In genomic region chr7:90319446-90319845, GRCm38 (mm10) we compare ENCODE assay signal across 21 mouse cellular contexts. TPM values are rescaled to one million over a fixed set of nuclear protein-coding genes. Genes with fewer than 3 reads are reported as not detected.
"Had no signal": no experiment of that assay in that cellular context is flagged by ENCODE, and none has a peak within 500 bp of the region (broad histone marks: within the 10 kb centered on the region; RNA-seq: fewer than 3 reads in every experiment).

No protein-coding gene starts in this region.

- H3K36me3 ChIP-seq: liver, embryonic 13.5 days; liver, embryonic 15.5 days; lung, embryonic 15.5 days; neural tube, embryonic 12.5 days; stomach, embryonic 15.5 days had no signal

- H3K27me3 ChIP-seq: liver, embryonic 13.5 days; liver, embryonic 15.5 days; lung, embryonic 15.5 days; neural tube, embryonic 12.5 days; stomach, embryonic 15.5 days had no signal

- H3K4me3 ChIP-seq: liver, embryonic 13.5 days; liver, embryonic 15.5 days; lung, embryonic 15.5 days; megakaryocyte, embryonic 14.5 days; neural tube, embryonic 12.5 days; stomach, embryonic 15.5 days had no signal

- H3K4me1 ChIP-seq: liver, embryonic 13.5 days; liver, embryonic 15.5 days; lung, embryonic 15.5 days; neural tube, embryonic 12.5 days; stomach, embryonic 15.5 days had no signal

- H3K4me2 ChIP-seq: liver, embryonic 11.5 days; liver, embryonic 13.5 days; liver, embryonic 15.5 days; lung, embryonic 15.5 days; neural tube, embryonic 12.5 days; stomach, embryonic 15.5 days had no signal

- H3K9me3 ChIP-seq: liver, embryonic 13.5 days; liver, embryonic 15.5 days; lung, embryonic 15.5 days; megakaryocyte, embryonic 14.5 days; neural tube, embryonic 12.5 days; stomach, embryonic 15.5 days had no signal

- ATAC-seq: liver, postnatal 0 days; lung, postnatal 0 days had no signal

- H3K9ac ChIP-seq: liver, embryonic 13.5 days; liver, embryonic 15.5 days; liver, postnatal 0 days; lung, embryonic 15.5 days; neural tube, embryonic 12.5 days; stomach, embryonic 15.5 days had no signal

- DNase-seq: liver, embryonic 13.5 days; liver, postnatal 0 days; lung, adult 2 months; lung, postnatal 14 days; lung, postnatal 36 days; midbrain, embryonic 14.5 days; right cerebral cortex, postnatal 14 days; thymus, adult 2 months; thymus, postnatal 25 days; thymus, postnatal 4 days had no signal

- H3K27ac ChIP-seq: liver, embryonic 13.5 days; liver, embryonic 15.5 days; lung, embryonic 15.5 days; macrophage; neural tube, embryonic 12.5 days; stomach, embryonic 15.5 days had no signal

RNA-seq across cellular contexts. Expression of gene Ccdc83, which starts 53.9 kb away (rescaled TPM):
- polyA plus RNA-seq: liver, embryonic 11.5 days; liver, embryonic 13.5 days; liver, embryonic 15.5 days; liver, postnatal 0 days; lung, embryonic 15.5 days; macrophage; midbrain, embryonic 14.5 days; midbrain, postnatal 0 days; neural tube, embryonic 12.5 days; neural tube, embryonic 14.5 days; spleen, adult 2 months; stomach, embryonic 15.5 days; thymus, adult 2 months had no signal
